ENCODE assay signal across 9 mouse cellular contexts in the genomic region with DNA sequence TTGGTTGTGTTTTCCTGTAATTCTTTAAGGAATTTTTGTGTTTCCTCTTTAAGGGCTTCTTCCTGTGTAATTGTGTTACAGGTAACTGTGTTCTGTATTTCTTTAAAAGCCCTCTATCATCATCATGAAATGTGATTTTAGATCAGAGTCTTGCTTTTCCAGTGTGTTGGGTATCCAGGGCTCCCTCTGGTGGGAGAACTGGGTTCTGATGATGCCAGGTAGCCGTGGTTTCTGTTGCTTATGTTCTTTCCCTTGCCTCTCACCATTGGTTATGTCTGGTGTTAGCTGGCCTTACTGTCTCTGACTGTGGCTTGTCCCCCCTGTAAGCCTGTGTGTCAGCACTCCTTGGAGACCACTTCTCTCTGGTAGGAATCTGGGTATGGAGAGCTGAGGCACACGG. TPM values are rescaled to one million over a fixed set of nuclear protein-coding genes. Genes with fewer than 3 reads are reported as not detected.
DNase-seq lines count a peak whose midpoint lies in the region; ATAC-seq and TF ChIP-seq lines count a peak whose summit lies in the region.
"Had no signal": no experiment of that assay in that cellular context is flagged by ENCODE, and none has a peak within 500 bp of the region (broad histone marks: within the 10 kb centered on the region; RNA-seq: fewer than 3 reads in every experiment).

No protein-coding gene starts in this region.

- ATAC-seq in Patski, result no peak
- ATAC-seq in forebrain, embryonic 15.5 days (replicated peaks), result no peak

- POLR2A ChIA-PET in Patski (lab: Charles Lee), result no interaction called here

- no peaks in the 10 kb centered on the region for H3K9me3 ChIP-seq in forebrain, embryonic 15.5 days
- H3K9me3 ChIP-seq: lung, embryonic 15.5 days had no signal

- H3K4me3 ChIP-seq in forebrain, embryonic 15.5 days, result no peak overlapping the region
- H3K4me3 ChIP-seq: lung, embryonic 15.5 days had no signal

- in situ Hi-C loops in Patski (cut with MboI; ENCODE audit: low pct_unique_long_range_greater_than_20kb), result loop anchor here (25.0 kb wide), 1 partner anchor 473 kb away; a partner anchor contains a TSS

- peak; percentile 19 to 30 for DNase-seq in cerebellum, adult 18-20 months
- DNase-seq in cerebellum, adult 9-11 months, result no peak
- peak; percentile 26 to 39 for DNase-seq in left cerebral cortex, adult 18-20 months (ENCODE audit: low spot score in 2 of 2)
- no peak for DNase-seq in left cerebral cortex, adult 9 months (ENCODE audit: low spot score in 2 of 2)
- no peak for DNase-seq in Patski (ENCODE audit: low read depth, low spot score)
- DNase-seq in lung, postnatal 10 days, result peak; percentile 22
- no peak for DNase-seq in frontal cortex, postnatal 14 days (ENCODE audit: low spot score in 2 of 2)

- no peak overlapping the region for H3K9ac ChIP-seq in forebrain, embryonic 15.5 days (replicated peaks)
- H3K9ac ChIP-seq: lung, embryonic 15.5 days had no signal

- peaks cover 64% of the 10 kb centered on the region for H3K36me3 ChIP-seq in forebrain, embryonic 15.5 days

- H3K27me3 ChIP-seq in Patski, result no peaks in the 10 kb centered on the region
- no peaks in the 10 kb centered on the region for H3K27me3 ChIP-seq in forebrain, embryonic 15.5 days
- H3K27me3 ChIP-seq: lung, embryonic 15.5 days had no signal

- no peak overlapping the region for H3K27ac ChIP-seq in forebrain, embryonic 15.5 days (replicated peaks)
- H3K27ac ChIP-seq: lung, embryonic 15.5 days had no signal

- H3K4me1 ChIP-seq in forebrain, embryonic 15.5 days, result no peaks in the 10 kb centered on the region
- H3K4me1 ChIP-seq: lung, embryonic 15.5 days had no signal

- CTCF ChIA-PET in Patski (lab: Charles Lee), result interaction anchor here (0.8 to 1.6 kb wide), 2 partner anchors 16 to 23 kb away, joined by 3 to 4 read pairs; no protein-coding TSS in a partner anchor

- H3K4me2 ChIP-seq in forebrain, embryonic 15.5 days (replicated peaks), result no peak overlapping the region
- H3K4me2 ChIP-seq: lung, embryonic 15.5 days had no signal

- 66% methylated on average over 2 of the region's 2 CpGs for WGBS in forebrain, embryonic 15.5 days

- TF ChIP-seq CTCF in Patski (IDR thresholded peaks at IDR 0.05), result peak; percentile 58

RNA-seq across cellular contexts. Expression of a gene that starts 44.5 kb away (rescaled TPM):
- 10 to 100 TPM; 28.6 to 33.3 TPM for total RNA-seq in left cerebral cortex, adult 18-20 months (2021)
- 37.6 TPM for polyA plus RNA-seq in Patski (2021)
- polyA plus RNA-seq in forebrain, embryonic 15.5 days (2015; fragmentation: Nextera tagmentation; extraction: Ambion mirVana), result 24.3 and 30.2 TPM in 2 replicates

RNA-seq across cellular contexts. Expression of a gene that starts 55.8 kb away (rescaled TPM):
- 10 to 100 TPM; 34.4 to 39.4 TPM for total RNA-seq in left cerebral cortex, adult 18-20 months (2021)
- 0.14 TPM for polyA plus RNA-seq in Patski (2021)
- polyA plus RNA-seq in forebrain, embryonic 15.5 days (2015; fragmentation: Nextera tagmentation; extraction: Ambion mirVana), result 2.7 and 2.9 TPM in 2 replicates

Comparison
In these comparisons a context has a peak if more than half of its experiments do, and no peak if none do; other contexts are left out.
1. DNase-seq: peak in cerebellum, adult 18-20 months (2 of 2), left cerebral cortex, adult 18-20 months (2 of 2) and lung, postnatal 10 days (single experiment); none in cerebellum, adult 9-11 months (single experiment), left cerebral cortex, adult 9 months (0 of 2), Patski (single experiment) and frontal cortex, postnatal 14 days (0 of 2).